In genomic region chr19:19220826-19221225, GRCm38 (mm10) we compare ENCODE assay signal across 25 mouse cellular contexts.
"Had no signal": no experiment of that assay in that cellular context is flagged by ENCODE, and none has a peak within 500 bp of the region (broad histone marks: within the 10 kb centered on the region; RNA-seq: fewer than 3 reads in every experiment).

No protein-coding gene starts in this region.

- H3K4me3 ChIP-seq: limb, embryonic 10.5 days; limb, embryonic 13.5 days; liver, embryonic 12.5 days; liver, embryonic 15.5 days; lung, embryonic 15.5 days; megakaryocyte, embryonic 14.5 days; midbrain, embryonic 10.5 days; midbrain, embryonic 13.5 days; myocyte; neural tube, embryonic 13.5 days; stomach, embryonic 15.5 days had no signal

- H3K9ac ChIP-seq: limb, embryonic 13.5 days; liver, embryonic 12.5 days; liver, embryonic 15.5 days; lung, embryonic 15.5 days; midbrain, embryonic 13.5 days; neural tube, embryonic 13.5 days; stomach, embryonic 15.5 days had no signal

- H3K27me3 ChIP-seq: limb, embryonic 13.5 days; liver, embryonic 12.5 days; liver, embryonic 15.5 days; lung, embryonic 15.5 days; megakaryocyte, embryonic 14.5 days; midbrain, embryonic 13.5 days; neural tube, embryonic 13.5 days; stomach, embryonic 15.5 days had no signal

- H3K4me2 ChIP-seq: limb, embryonic 13.5 days; liver, embryonic 12.5 days; liver, embryonic 15.5 days; lung, embryonic 15.5 days; midbrain, embryonic 13.5 days; neural tube, embryonic 13.5 days; stomach, embryonic 15.5 days had no signal

- H3K9me3 ChIP-seq: limb, embryonic 10.5 days; limb, embryonic 13.5 days; liver, embryonic 12.5 days; liver, embryonic 15.5 days; lung, embryonic 15.5 days; megakaryocyte, embryonic 14.5 days; midbrain, embryonic 10.5 days; midbrain, embryonic 13.5 days; neural tube, embryonic 13.5 days; stomach, embryonic 15.5 days had no signal

- H3K27ac ChIP-seq: kidney, postnatal 0 days; limb, embryonic 10.5 days; limb, embryonic 13.5 days; liver, embryonic 12.5 days; liver, embryonic 15.5 days; lung, embryonic 15.5 days; midbrain, embryonic 10.5 days; midbrain, embryonic 13.5 days; neural tube, embryonic 13.5 days; stomach, embryonic 15.5 days had no signal

- H3K36me3 ChIP-seq: limb, embryonic 10.5 days; limb, embryonic 13.5 days; liver, embryonic 12.5 days; liver, embryonic 15.5 days; lung, embryonic 15.5 days; midbrain, embryonic 10.5 days; midbrain, embryonic 13.5 days; neural tube, embryonic 13.5 days; stomach, embryonic 15.5 days had no signal

- H3K4me1 ChIP-seq: limb, embryonic 10.5 days; limb, embryonic 13.5 days; liver, embryonic 12.5 days; liver, embryonic 15.5 days; lung, embryonic 15.5 days; megakaryocyte, embryonic 14.5 days; midbrain, embryonic 10.5 days; midbrain, embryonic 13.5 days; neural tube, embryonic 13.5 days; stomach, embryonic 15.5 days had no signal

- ATAC-seq: intestine, postnatal 0 days; liver, embryonic 12.5 days; midbrain, embryonic 13.5 days; midbrain, embryonic 16.5 days had no signal

- DNase-seq: kidney, adult 2 months; kidney, postnatal 25 days; liver; lung, adult 18-20 months; lung, postnatal 10 days; lung, postnatal 36 days; retina, postnatal 1 day; right cerebral cortex, postnatal 25 days; spleen, adult 18-20 months; thymus, adult 18-20 months; thymus, postnatal 36 days had no signal
